Mouse (Mus musculus): ENCODE results near the gene B3gat3. TPM values are rescaled to one million over a fixed set of nuclear protein-coding genes. Genes with fewer than 3 reads are reported as not detected.
"Not testable (repeated sequence)": the region's sequence is repeated elsewhere in the genome, so short reads cannot be mapped to it uniquely, and the experiment has no call there.

The B3gat3 gene
- total RNA-seq, 2 experiments from 2014 or later = 34.5 to 37.6 TPM

DNA sequence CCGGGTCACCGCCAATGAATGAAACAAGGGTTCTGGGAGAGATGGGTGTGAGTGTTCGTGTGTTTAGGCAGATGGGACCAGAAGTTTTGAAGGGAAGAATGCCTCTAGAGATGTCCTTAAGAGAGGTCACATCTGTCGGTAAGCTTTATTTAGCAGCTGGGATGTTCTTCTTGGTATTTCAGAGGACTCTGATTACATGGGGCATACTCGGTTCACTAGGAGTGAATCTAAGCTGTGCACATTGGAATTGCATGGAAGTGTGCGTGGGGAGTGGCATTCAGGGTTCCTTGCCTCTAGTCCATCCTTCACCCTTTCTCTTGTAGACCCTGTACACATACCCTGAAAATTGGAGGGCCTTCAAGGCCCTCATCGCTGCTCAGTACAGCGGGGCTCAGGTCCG lies 47.7 kb downstream of the B3gat3 start:
- DNase-seq = no peak
- intact Hi-C loops (cut with DNase I) = no loop called here

DNA sequence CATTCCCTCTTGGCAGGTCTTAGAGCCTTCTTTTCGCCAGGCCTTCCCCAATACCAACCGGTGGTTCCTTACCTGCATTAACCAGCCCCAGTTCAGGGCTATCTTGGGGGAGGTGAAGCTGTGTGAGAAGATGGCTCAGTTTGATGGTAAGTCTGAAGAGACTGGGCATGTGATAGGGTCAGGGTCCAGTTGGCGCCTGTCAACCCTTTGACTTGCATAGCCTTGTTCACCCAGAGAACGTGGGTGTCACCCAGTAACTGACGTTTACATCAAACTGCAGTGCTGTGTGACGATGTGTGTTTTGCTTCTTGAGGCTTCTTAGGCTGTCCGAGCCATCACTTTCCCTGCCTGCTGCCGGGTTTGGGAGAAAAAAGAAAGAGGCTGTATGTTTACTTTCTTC lies 52.3 kb downstream of the B3gat3 start:
- intact Hi-C loops (cut with DNase I); DNase-seq: not testable (repeated sequence)

DNA sequence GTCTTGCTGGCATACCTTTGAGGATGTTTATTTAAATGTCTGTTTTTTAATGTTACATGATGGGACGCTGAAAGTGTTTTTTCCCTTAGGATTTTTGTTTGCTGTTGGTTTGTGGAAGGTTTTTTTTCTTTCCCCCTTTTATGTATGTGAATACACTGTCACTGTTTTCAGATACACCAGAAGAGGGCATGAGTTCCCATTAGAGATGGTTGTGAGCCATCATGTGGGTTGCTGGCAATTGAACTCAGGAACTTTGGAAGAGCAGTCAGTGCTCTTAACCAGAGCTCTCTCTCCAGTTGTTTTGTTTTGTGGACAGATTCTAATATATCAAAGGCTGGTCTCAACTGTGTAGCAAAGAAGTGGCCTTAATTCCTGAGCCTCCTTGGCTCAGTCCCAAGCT lies 54.5 kb downstream of the B3gat3 start:
- intact Hi-C loops (cut with DNase I) = no loop called here
- no peak for DNase-seq

DNA sequence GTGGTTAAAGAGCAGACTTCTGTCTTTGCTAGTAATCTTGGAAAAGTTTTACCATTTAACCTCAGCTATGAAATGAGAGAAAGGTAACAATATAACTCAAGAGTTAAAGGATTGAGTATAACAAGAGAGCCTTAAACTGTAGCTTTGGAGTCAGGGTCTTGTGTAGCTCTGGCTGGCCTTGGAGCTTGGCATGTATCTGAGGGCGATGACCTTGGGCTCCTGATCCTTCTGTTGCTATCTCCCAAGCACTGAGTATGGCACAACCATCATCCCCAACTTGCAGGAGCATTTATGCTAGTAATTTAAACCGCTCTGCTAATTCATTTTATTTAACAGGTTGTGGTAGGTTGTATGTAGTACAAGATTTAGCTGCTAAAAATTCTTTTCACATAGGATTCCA lies 55.3 kb downstream of the B3gat3 start:
- intact Hi-C loops (cut with DNase I) = no loop called here
- no peak for DNase-seq

DNA sequence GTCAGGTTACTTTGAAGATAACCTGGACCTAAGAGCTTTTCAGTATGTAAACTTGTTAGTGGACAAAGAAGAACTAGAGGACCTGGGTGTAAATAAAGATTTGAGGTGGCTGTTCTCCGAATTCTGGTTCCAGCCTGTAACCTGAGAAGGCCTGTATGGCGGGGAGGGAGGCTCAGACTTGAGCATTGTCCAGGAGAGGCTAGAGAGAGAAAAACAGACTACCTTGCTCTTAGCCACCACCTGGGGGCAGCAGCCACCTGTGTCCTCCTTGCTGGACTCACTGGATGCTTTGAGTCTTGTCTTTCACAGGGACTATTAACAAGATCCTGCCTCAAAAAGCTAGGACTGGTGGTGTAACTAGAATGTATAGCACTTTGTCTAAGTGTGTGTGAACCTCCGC lies 56.4 kb downstream of the B3gat3 start:
- intact Hi-C loops (cut with DNase I) = loop anchor here (1.0 kb wide), 3 partner anchors 106 to 134 kb away; no protein-coding TSS in a partner anchor
- DNase-seq = peak; percentile 64 to 68

Small RNA genes lying within 50 kb of the gene (microRNA-seq; reads per million reads assigned to microRNA genes)
- gene Mir5136 (ENCODE audit: borderline number of aligned reads in 2 of 2) = 0 to 0.72 reads per million in 2 experiments

Other genes starting within 250 kb of the B3gat3 start
- 10 to 100 TPM; 37.7 to 43.0 TPM for gene Slc3a2, start 197.0 kb upstream of the B3gat3 start, total RNA-seq (2021)
- gene Wdr74, start 184.5 kb upstream of the B3gat3 start, total RNA-seq (2021) = 10 to 100 TPM; 22.0 to 22.4 TPM
- gene 1700092M07Rik, start 179.7 kb upstream of the B3gat3 start, total RNA-seq (2021) = not detected
- gene Stx5a, start 179.0 kb upstream of the B3gat3 start, total RNA-seq (2021) = 10 to 100 TPM; 28.1 to 29.8 TPM
- 10 to 100 TPM; 36.7 to 37.6 TPM for gene Nxf1, start 163.3 kb upstream of the B3gat3 start, total RNA-seq (2021)
- 100 to 1,000 TPM; 114 to 117 TPM for gene Tmem223, start 149.4 kb upstream of the B3gat3 start, total RNA-seq (2021)
- 10 to 100 TPM; 16.5 to 18.0 TPM for gene Tmem179b, start 145.9 kb upstream of the B3gat3 start, total RNA-seq (2021)
- gene Taf6l, start 134.0 kb upstream of the B3gat3 start, total RNA-seq (2021) = 1 to 10 TPM; 5.6 to 7.9 TPM
- 10 to 100 TPM; 52.3 to 59.2 TPM for gene Polr2g, start 121.8 kb upstream of the B3gat3 start, total RNA-seq (2021)
- gene Zbtb3, start 117.8 kb upstream of the B3gat3 start, total RNA-seq (2021) = 1 to 10 TPM; 1.3 to 1.7 TPM
- gene Ttc9c, start 101.0 kb upstream of the B3gat3 start, total RNA-seq (2021) = 10 to 100 TPM; 11.6 to 14.7 TPM
- 10 to 100 TPM; 44.6 to 49.8 TPM for gene Hnrnpul2, start 100.4 kb upstream of the B3gat3 start, total RNA-seq (2021)
- not detected for gene AC129217.1, start 90.6 kb upstream of the B3gat3 start, total RNA-seq (2021)
- gene Bscl2, start 82.9 kb upstream of the B3gat3 start, total RNA-seq (2021) = 10 to 100 TPM; 22.0 to 25.2 TPM
- gene Gng3, start 81.2 kb upstream of the B3gat3 start, total RNA-seq (2021) = not detected
- 1 to 10 TPM; 4.0 to 4.9 TPM for gene Lrrn4cl, start 69.6 kb upstream of the B3gat3 start, total RNA-seq (2021)
- gene Ubxn1, start 48.9 kb upstream of the B3gat3 start, total RNA-seq (2021) = 100 to 1,000 TPM; 122 to 130 TPM
- gene Uqcc3, start 39.5 kb upstream of the B3gat3 start, total RNA-seq (2021) = 10 to 100 TPM; 58.7 to 59.0 TPM
- 1 to 10 TPM; 1.7 to 3.4 TPM for gene Lbhd1, start 36.6 kb upstream of the B3gat3 start, total RNA-seq (2021)
- gene Gm49403, start 36.4 kb upstream of the B3gat3 start, total RNA-seq (2021) = not detected
- gene 1810009A15Rik, start 31.5 kb upstream of the B3gat3 start, total RNA-seq (2021) = 10 to 100 TPM; 18.7 to 20.4 TPM
- gene Gm49416, start 31.4 kb upstream of the B3gat3 start, total RNA-seq (2021) = not detected
- 10 to 100 TPM; 11.5 to 13.6 TPM for gene Ints5, start 27.4 kb upstream of the B3gat3 start, total RNA-seq (2021)
- gene Ganab, start 22.3 kb upstream of the B3gat3 start, total RNA-seq (2021) = 10 to 100 TPM; 48.5 to 52.2 TPM
- 10 to 100 TPM; 19.8 to 30.2 TPM for gene Rom1, start 9.0 kb downstream of the B3gat3 start, total RNA-seq (2021)
- gene Eml3, start 9.2 kb downstream of the B3gat3 start, total RNA-seq (2021) = 10 to 100 TPM in 1 of 2 experiments, 1 to 10 TPM in 1; 9.5 to 11.0 TPM
- 10 to 100 TPM; 33.2 to 38.5 TPM for gene Mta2, start 21.5 kb downstream of the B3gat3 start, total RNA-seq (2021)
- gene Tut1, start 33.5 kb downstream of the B3gat3 start, total RNA-seq (2021) = 1 to 10 TPM; 8.1 to 8.9 TPM
- 100 to 1,000 TPM; 246 to 250 TPM for gene Eef1g, start 46.7 kb downstream of the B3gat3 start, total RNA-seq (2021)
- 100 to 1,000 TPM; 362 to 377 TPM for gene Ahnak, start 68.9 kb downstream of the B3gat3 start, total RNA-seq (2021)
- not detected for gene Scgb1a1, start 167.6 kb downstream of the B3gat3 start, total RNA-seq (2021)
- gene Asrgl1, start 215.3 kb downstream of the B3gat3 start, total RNA-seq (2021) = 10 to 100 TPM; 24.3 to 28.4 TPM

Data from heart, postnatal 36 days (tissue).